Mouse (Mus musculus): Measurements from ENCODE around the gene Apopt1.

DNA sequence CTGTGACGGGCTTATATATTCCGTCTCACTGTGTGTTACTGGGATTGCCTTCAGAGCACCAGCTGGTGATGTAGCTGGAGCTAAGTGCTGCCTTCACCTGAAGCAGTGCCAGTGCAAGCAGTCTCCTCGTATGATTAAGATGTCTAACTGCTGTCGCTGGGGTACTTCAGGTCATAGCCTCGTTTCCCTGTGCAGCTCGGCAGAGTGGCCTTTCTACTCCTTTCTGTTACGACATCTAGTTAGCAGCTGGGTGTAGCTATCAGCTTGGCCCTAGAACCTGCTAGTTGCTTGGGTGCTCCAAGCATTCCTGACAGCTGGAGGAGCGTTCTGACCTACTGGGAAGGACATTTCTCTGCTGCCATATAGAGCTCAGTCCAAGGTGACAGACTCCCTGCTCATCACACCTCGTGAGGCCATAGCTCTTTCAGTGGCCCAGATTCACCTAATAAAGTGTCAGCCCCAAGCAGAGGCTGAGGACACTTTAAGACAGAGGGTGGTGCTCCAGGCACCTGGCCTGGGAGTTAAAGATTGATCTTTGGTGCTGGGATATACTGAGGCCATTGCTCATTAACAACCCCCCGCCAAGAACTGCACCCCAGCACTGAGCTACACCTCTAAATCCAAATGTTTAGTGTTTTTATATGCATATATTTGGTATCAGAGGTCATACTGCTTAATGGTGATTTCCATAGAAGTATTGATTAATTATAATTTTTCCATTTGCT, 87.6 kb downstream of the Apopt1 start:
- no peak for TF ChIP-seq CTCF (IDR thresholded peaks at IDR 0.05; ENCODE audit: low read depth)
- no peak for TF ChIP-seq EP300 (IDR thresholded peaks at IDR 0.05; ENCODE audit: low read depth)
